Mouse (Mus musculus): ENCODE measurements at regions not wholly inside any gene's neighbourhood (a gene's known extent, or its start where the extent isn't known, plus 50 kb on each side); places are given as distances from the start of the nearest gene placed in this dataset.

- TF ChIP-seq CTCF (IDR thresholded peaks at IDR 0.05; ENCODE audit: control insufficient read depth, insufficient read depth, insufficient replicate concordance, low read depth, low read length) = no peak
- TF ChIP-seq POLR2A (IDR thresholded peaks at IDR 0.05; ENCODE audit: control insufficient read depth, low read depth, low read length) = no peak
These were observed 78.9 kb upstream of the Dlg1 start for GRCm38 (mm10) chr16:31584216-31584823.
